Mouse (Mus musculus): ENCODE data around the gene Slc1a5.

GRCm38 (mm10) chr7:16825785-16826184 lies 44.6 kb downstream of the Slc1a5 start:
- TF ChIP-seq POLR2A (IDR thresholded peaks at IDR 0.05; ENCODE audit: insufficient read length, low read depth) (no peak), E2F4 (IDR thresholded peaks at IDR 0.05; ENCODE audit: insufficient read depth) (no peak), MAX (IDR thresholded peaks at IDR 0.05; ENCODE audit: low read depth) (no peak), POLR2AphosphoS2 (IDR thresholded peaks at IDR 0.05; ENCODE audit: insufficient read length, low read depth) (no peak), USF1 (IDR thresholded peaks at IDR 0.05; ENCODE audit: low read depth) (no peak), MYOD1 (IDR thresholded peaks at IDR 0.05; ENCODE audit: control insufficient read depth in 1 of 3, insufficient read length in 2 of 3, low read depth in 2 of 3) (no peak), CEBPB (IDR thresholded peaks at IDR 0.05; ENCODE audit: insufficient read depth, poor library complexity, severe bottlenecking) (no peak), TCF12 (IDR thresholded peaks at IDR 0.05; ENCODE audit: insufficient read depth, poor library complexity, severe bottlenecking) (no peak), MYOG (IDR thresholded peaks at IDR 0.05; ENCODE audit: control insufficient read depth in 1 of 3, insufficient read depth in 1 of 3, insufficient read length in 2 of 3, low read depth in 2 of 3) (no peak), TCF3 (IDR thresholded peaks at IDR 0.05; ENCODE audit: insufficient read length, low read depth) (no peak), REST (IDR thresholded peaks at IDR 0.05; ENCODE audit: insufficient read depth, insufficient read length) (no peak)

All from myocyte (in vitro differentiated cells).